Mouse (Mus musculus): ENCODE data around the gene Stk11ip. TPM values are rescaled to one million over a fixed set of nuclear protein-coding genes. Genes with fewer than 3 reads are reported as not detected.

Stk11ip gene
- polyA plus RNA-seq, 1 experiment = 5.1 TPM

GRCm38 (mm10) chr1:75558388-75559178, 37.3 kb downstream of the Stk11ip start:
- H3K4me3 ChIP-seq (replicated peaks) = no peak overlapping the region
- no peaks in the 10 kb centered on the region for H3K9me3 ChIP-seq (ENCODE audit: control insufficient read depth, low read length)
- TF ChIP-seq GATA1 (IDR thresholded peaks at IDR 0.05; ENCODE audit: low read length) (no peak), TAL1 (IDR thresholded peaks at IDR 0.05; ENCODE audit: low read length) (no peak)
- no peaks in the 10 kb centered on the region for H3K4me1 ChIP-seq (ENCODE audit: control insufficient read depth)
- H3K27me3 ChIP-seq (ENCODE audit: control insufficient read depth) = no peaks in the 10 kb centered on the region; the same call in 1 of the 2 replicates
- no peaks in the 10 kb centered on the region for H3K36me3 ChIP-seq (ENCODE audit: control insufficient read depth)

- no peaks in the 10 kb centered on the region; the same call in 1 of the 2 replicates for H3K27me3 ChIP-seq (ENCODE audit: control insufficient read depth)
- no peaks in the 10 kb centered on the region for H3K4me1 ChIP-seq (ENCODE audit: control insufficient read depth)
- no peak for TF ChIP-seq GATA1 (IDR thresholded peaks at IDR 0.05; ENCODE audit: low read length)
- no peak for TF ChIP-seq TAL1 (IDR thresholded peaks at IDR 0.05; ENCODE audit: low read length)
- no peaks in the 10 kb centered on the region for H3K9me3 ChIP-seq (ENCODE audit: control insufficient read depth, low read length)
- H3K4me3 ChIP-seq (replicated peaks) = no peak overlapping the region
- no peaks in the 10 kb centered on the region for H3K36me3 ChIP-seq (ENCODE audit: control insufficient read depth)
Measured at GRCm38 (mm10) chr1:75559212-75559925, 38.0 kb downstream of the Stk11ip start.

GRCm38 (mm10) chr1:75560206-75560913, 39.0 kb downstream of the Stk11ip start:
- Histone ChIP-seq H3K27me3 (ENCODE audit: control insufficient read depth) (no peaks in the 10 kb centered on the region; the same call in 1 of the 2 replicates), H3K4me3 (replicated peaks) (no peak overlapping the region), H3K4me1 (ENCODE audit: control insufficient read depth) (no peaks in the 10 kb centered on the region), H3K36me3 (ENCODE audit: control insufficient read depth) (no peaks in the 10 kb centered on the region), H3K9me3 (ENCODE audit: control insufficient read depth, low read length) (no peaks in the 10 kb centered on the region)
- TF ChIP-seq GATA1 (IDR thresholded peaks at IDR 0.05; ENCODE audit: low read length) (no peak), TAL1 (IDR thresholded peaks at IDR 0.05; ENCODE audit: low read length) (no peak)

GRCm38 (mm10) chr1:75561221-75561897, 40.0 kb downstream of the Stk11ip start:
- Histone ChIP-seq H3K4me3 (replicated peaks) (no peak overlapping the region), H3K9me3 (ENCODE audit: control insufficient read depth, low read length) (no peaks in the 10 kb centered on the region), H3K4me1 (ENCODE audit: control insufficient read depth) (no peaks in the 10 kb centered on the region), H3K36me3 (ENCODE audit: control insufficient read depth) (no peaks in the 10 kb centered on the region), H3K27me3 (ENCODE audit: control insufficient read depth) (no peaks in the 10 kb centered on the region; the same call in 1 of the 2 replicates)
- no peak for TF ChIP-seq TAL1 (IDR thresholded peaks at IDR 0.05; ENCODE audit: low read length)
- no peak for TF ChIP-seq GATA1 (IDR thresholded peaks at IDR 0.05; ENCODE audit: low read length)

GRCm38 (mm10) chr1:75561898-75562238, 40.5 kb downstream of the Stk11ip start:
- no peak overlapping the region for H3K4me3 ChIP-seq (replicated peaks)
- H3K4me1 ChIP-seq (ENCODE audit: control insufficient read depth) = no peaks in the 10 kb centered on the region
- H3K9me3 ChIP-seq (ENCODE audit: control insufficient read depth, low read length) = no peaks in the 10 kb centered on the region
- TF ChIP-seq TAL1 (IDR thresholded peaks at IDR 0.05; ENCODE audit: low read length) (no peak), GATA1 (IDR thresholded peaks at IDR 0.05; ENCODE audit: low read length) (no peak)
- H3K27me3 ChIP-seq (ENCODE audit: control insufficient read depth) = no peaks in the 10 kb centered on the region; the same call in 1 of the 2 replicates
- no peaks in the 10 kb centered on the region for H3K36me3 ChIP-seq (ENCODE audit: control insufficient read depth)

GRCm38 (mm10) chr1:75564102-75564501, 42.8 kb downstream of the Stk11ip start:
- no peak overlapping the region for H3K4me3 ChIP-seq (replicated peaks)
- no peaks in the 10 kb centered on the region for H3K4me1 ChIP-seq (ENCODE audit: control insufficient read depth)
- H3K36me3 ChIP-seq (ENCODE audit: control insufficient read depth) = no peaks in the 10 kb centered on the region
- no peaks in the 10 kb centered on the region for H3K9me3 ChIP-seq (ENCODE audit: control insufficient read depth, low read length)
- TF ChIP-seq TAL1 (IDR thresholded peaks at IDR 0.05; ENCODE audit: low read length) (no peak), GATA1 (IDR thresholded peaks at IDR 0.05; ENCODE audit: low read length) (no peak)
- H3K27me3 ChIP-seq (ENCODE audit: control insufficient read depth) = no peaks in the 10 kb centered on the region; the same call in 1 of the 2 replicates

- H3K4me3 ChIP-seq (replicated peaks) = no peak overlapping the region
- H3K9me3 ChIP-seq (ENCODE audit: control insufficient read depth, low read length) = no peaks in the 10 kb centered on the region
- TF ChIP-seq GATA1 (IDR thresholded peaks at IDR 0.05; ENCODE audit: low read length) = no peak
- no peak for TF ChIP-seq TAL1 (IDR thresholded peaks at IDR 0.05; ENCODE audit: low read length)
- H3K27me3 ChIP-seq (ENCODE audit: control insufficient read depth) = no peaks in the 10 kb centered on the region; the same call in 1 of the 2 replicates
- H3K36me3 ChIP-seq (ENCODE audit: control insufficient read depth) = no peaks in the 10 kb centered on the region
- no peaks in the 10 kb centered on the region for H3K4me1 ChIP-seq (ENCODE audit: control insufficient read depth)
Measured at GRCm38 (mm10) chr1:75564916-75565315, 43.6 kb downstream of the Stk11ip start.

GRCm38 (mm10) chr1:75565616-75566015, 44.3 kb downstream of the Stk11ip start:
- TF ChIP-seq GATA1 (IDR thresholded peaks at IDR 0.05; ENCODE audit: low read length) = no peak
- no peak for TF ChIP-seq TAL1 (IDR thresholded peaks at IDR 0.05; ENCODE audit: low read length)
- Histone ChIP-seq H3K9me3 (ENCODE audit: control insufficient read depth, low read length) (no peaks in the 10 kb centered on the region), H3K4me1 (ENCODE audit: control insufficient read depth) (no peaks in the 10 kb centered on the region), H3K27me3 (ENCODE audit: control insufficient read depth) (no peaks in the 10 kb centered on the region; the same call in 1 of the 2 replicates), H3K4me3 (replicated peaks) (no peak overlapping the region), H3K36me3 (ENCODE audit: control insufficient read depth) (no peaks in the 10 kb centered on the region)

All from erythroblast, embryonic 14.5 days (primary cell).